Mouse (Mus musculus) testis, adult 2 months (tissue): Measurements from ENCODE around the gene Sh3kbp1.

Experiments
- CTCF ChIP-seq: fragments of 200-500 bp; IDR thresholded peaks from 2 replicates; pipeline ENCODE4 v1.5.1; 2012; ENCODE audit warnings: low read depth, mild to moderate bottlenecking, inconsistent platforms, low read length, moderate library complexity; ENCODE audit not compliant: control insufficient read depth, insufficient read depth, insufficient replicate concordance
- POLR2A ChIP-seq: fragments of 200-500 bp; IDR thresholded peaks from 2 replicates; pipeline ENCODE4 v1.6.1; 2012; ENCODE audit warnings: low read depth, mild to moderate bottlenecking, inconsistent platforms, low read length, moderate library complexity; ENCODE audit not compliant: control insufficient read depth

- TF ChIP-seq CTCF (no peak), POLR2A (no peak)
Measured at GRCm38 (mm10) chrX:159839786-159840185, 212.7 kb downstream of the Sh3kbp1 start.
